Mouse (Mus musculus) left cerebral cortex, adult 2 months (tissue): ENCODE measurements around the gene Vps37d. TPM values are rescaled to one million over a fixed set of nuclear protein-coding genes. Genes with fewer than 3 reads are reported as not detected.
A peak's percentile ranks its signal among the peaks of the same experiment; 100 is the strongest.

Source experiments
- DNase-seq, 2 experiments: peaks; one replicate each; pipeline ENCODE4 v3.0.0; 2021 to 2022; ENCODE audit warnings: low spot score in 2 of 2, mixed read lengths in 1 of 2; ENCODE audit errors: extremely low spot score in 1 of 2
- H3K27ac ChIP-seq: fragments of 200-600 bp; 2 replicates; pipeline ENCODE4 v1.8.1; 2022
- H3K4me3 ChIP-seq: fragments of 200-600 bp; 2 replicates; pipeline ENCODE4 v1.8.1; 2022
- CTCF ChIP-seq: fragments of 200-600 bp; IDR thresholded peaks from 2 replicates; pipeline ENCODE4 v1.8.1; 2022; ENCODE audit warnings: antibody characterized with exemption, mild to moderate bottlenecking, moderate library complexity
- intact Hi-C: fragments of 180-260 bp; cut with DNase I; formaldehyde crosslinking; loops from one replicate; pipeline ENCODE4 v1.15.1; 2025
- total RNA-seq, 2 experiments: library from RNA; stranded (reverse); gene quantifications; 2 replicates each; pipeline ENCODE4 v1.2.3; 2021

The Vps37d gene
- total RNA-seq, 2 experiments from 2014 or later, result 26.8 to 30.8 TPM

- intact Hi-C loops, result no loop called here
- no peak for TF ChIP-seq CTCF
- peak; percentile 39 to 57 for DNase-seq
Measured at GRCm38 (mm10) chr5:135106758-135107256, 28.7 kb upstream of the Vps37d start.

GRCm38 (mm10) chr5:135103999-135104660 is 26.1 kb upstream of the Vps37d start:
- DNase-seq, result no peak
- H3K4me3 ChIP-seq, result no peak overlapping the region
- no peak overlapping the region for H3K27ac ChIP-seq
- peak; percentile 52 for TF ChIP-seq CTCF
- intact Hi-C loops, result no loop called here

More at GRCm38 (mm10) chr5:135106758-135107256, 28.7 kb upstream of the Vps37d start:
- Histone ChIP-seq H3K4me3 (peak overlapping the region; percentile 40), H3K27ac (no peak overlapping the region)

GRCm38 (mm10) chr5:135100981-135101380 is 22.9 kb upstream of the Vps37d start:
- no peak for DNase-seq
- intact Hi-C loops, result no loop called here
- H3K27ac ChIP-seq, result no peak overlapping the region
- no peak for TF ChIP-seq CTCF
- H3K4me3 ChIP-seq, result no peak overlapping the region

GRCm38 (mm10) chr5:135089653-135090052 is 11.6 kb upstream of the Vps37d start, which contains the start of gene Mlxipl:
Mlxipl (plus strand) TSS chr5:135089890.
- intact Hi-C loops, result loop anchor here (10.0 kb wide), 1 partner anchor 165 kb away; no protein-coding TSS in a partner anchor
- H3K4me3 ChIP-seq, result no peak within 1 kb of the TSS
- DNase-seq, result no peak
- no peak for TF ChIP-seq CTCF
- no peak within 1 kb of the TSS for H3K27ac ChIP-seq

- intact Hi-C loops, result loop anchor here (10.0 kb wide), 1 partner anchor 162 kb away; no protein-coding TSS in a partner anchor
- no peak overlapping the region for H3K27ac ChIP-seq
- DNase-seq, result no peak
- no peak overlapping the region for H3K4me3 ChIP-seq
- no peak for TF ChIP-seq CTCF
Measured at GRCm38 (mm10) chr5:135086871-135087270, 8.8 kb upstream of the Vps37d start.

GRCm38 (mm10) chr5:135080539-135080938 is 2.5 kb upstream of the Vps37d start:
- no peak overlapping the region for H3K4me3 ChIP-seq
- no peak overlapping the region for H3K27ac ChIP-seq
- intact Hi-C loops, result loop anchor here (10.0 kb wide), 1 partner anchor 156 kb away; no protein-coding TSS in a partner anchor
- no peak for TF ChIP-seq CTCF
- DNase-seq, result no peak

GRCm38 (mm10) chr5:135079578-135079977 is 1.5 kb upstream of the Vps37d start:
- no peak for DNase-seq
- TF ChIP-seq CTCF, result no peak
- intact Hi-C loops, result no loop called here

GRCm38 (mm10) chr5:135078482-135078810 is 380 bp upstream of the Vps37d start:
- no peak for DNase-seq
- Histone ChIP-seq H3K4me3 (peak overlapping the region; percentile 84), H3K27ac (no peak overlapping the region)
- intact Hi-C loops, result no loop called here
- TF ChIP-seq CTCF, result no peak; the same call in 1 of the 2 replicates

More at GRCm38 (mm10) chr5:135079578-135079977, 1.5 kb upstream of the Vps37d start:
- no peak overlapping the region for H3K4me3 ChIP-seq
- no peak overlapping the region for H3K27ac ChIP-seq

- intact Hi-C loops, result loop anchor here (1.0 kb wide), 1 partner anchor 64 kb away; no protein-coding TSS in a partner anchor
- no peak for TF ChIP-seq CTCF
- Histone ChIP-seq H3K4me3 (peak overlapping the region; percentile 84), H3K27ac (peak overlapping the region; percentile 11; the same call in 1 of the 2 replicates)
- DNase-seq, result peak; percentile 22 to 37
Measured at GRCm38 (mm10) chr5:135076931-135077505, 1.0 kb downstream of the Vps37d start.

- TF ChIP-seq CTCF, result no peak
- Histone ChIP-seq H3K4me3 (no peak overlapping the region; the same call in 1 of the 2 replicates), H3K27ac (no peak overlapping the region)
- DNase-seq, result no peak
- intact Hi-C loops, result no loop called here
Measured at GRCm38 (mm10) chr5:135076368-135076767, 1.7 kb downstream of the Vps37d start.

- TF ChIP-seq CTCF, result peak; percentile 33
- intact Hi-C loops, result no loop called here
- no peak overlapping the region for H3K27ac ChIP-seq
- DNase-seq, result no peak
- H3K4me3 ChIP-seq, result no peak overlapping the region
Measured at GRCm38 (mm10) chr5:135075655-135076054, 2.4 kb downstream of the Vps37d start.
